Mouse (Mus musculus) right cerebral cortex, adult 18-20 months (tissue): ENCODE measurements around the gene Arhgap25.
"Not testable (repeated sequence)": the region's sequence is repeated elsewhere in the genome, so short reads cannot be mapped to it uniquely, and the experiment has no call there.

Experiments used
- DNase-seq: peaks from one replicate; pipeline ENCODE4 v3.0.0; 2022; ENCODE audit warnings: mixed read lengths

The Arhgap25 gene

DNA sequence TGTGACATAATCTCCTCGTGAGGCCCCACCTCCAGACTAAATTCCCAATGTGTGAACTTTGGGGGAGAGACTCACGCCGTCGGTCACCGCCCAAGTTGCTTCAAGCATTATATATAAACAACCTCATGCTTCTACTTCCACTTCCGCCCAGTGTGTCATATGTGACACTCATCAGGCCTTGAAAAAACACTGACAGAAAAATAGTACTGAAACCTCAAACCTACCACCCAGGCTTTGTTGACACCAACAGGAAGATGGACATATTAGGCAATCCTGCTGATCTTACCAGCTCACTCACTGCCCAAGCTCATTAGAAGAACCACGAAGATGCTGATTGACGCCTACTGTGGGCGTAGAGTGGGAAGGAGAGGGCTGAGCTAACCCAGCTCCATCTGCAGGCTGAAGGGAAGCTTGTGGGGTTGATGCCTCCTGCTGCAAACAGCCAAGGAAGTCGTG is 30.2 kb downstream of the Arhgap25 start:
- DNase-seq: peak; percentile 70

- DNase-seq: no peak
These were observed 30.6 kb downstream of the Arhgap25 start for GRCm38 (mm10) chr6:87502411-87502810.

DNA sequence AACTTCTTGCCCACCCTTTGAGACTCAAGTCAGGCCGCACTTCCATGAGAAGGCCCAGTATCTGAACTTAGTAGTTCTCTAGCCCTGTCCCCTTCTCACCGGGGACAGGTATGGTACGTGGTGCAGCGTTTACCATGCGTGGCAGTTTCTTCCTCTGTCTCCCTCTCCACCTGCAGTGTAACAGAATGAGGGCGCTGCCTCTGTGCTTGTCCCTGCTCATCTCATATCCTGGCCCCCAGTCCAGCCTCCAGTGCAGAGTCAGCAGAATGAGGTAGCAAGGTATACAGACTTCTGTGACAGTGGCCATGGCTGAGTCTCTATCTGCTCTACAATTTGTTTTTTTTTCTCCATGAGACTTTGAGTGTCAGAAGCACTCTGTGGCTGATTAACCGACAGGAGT is 32.4 kb downstream of the Arhgap25 start:
- no peak for DNase-seq

DNA sequence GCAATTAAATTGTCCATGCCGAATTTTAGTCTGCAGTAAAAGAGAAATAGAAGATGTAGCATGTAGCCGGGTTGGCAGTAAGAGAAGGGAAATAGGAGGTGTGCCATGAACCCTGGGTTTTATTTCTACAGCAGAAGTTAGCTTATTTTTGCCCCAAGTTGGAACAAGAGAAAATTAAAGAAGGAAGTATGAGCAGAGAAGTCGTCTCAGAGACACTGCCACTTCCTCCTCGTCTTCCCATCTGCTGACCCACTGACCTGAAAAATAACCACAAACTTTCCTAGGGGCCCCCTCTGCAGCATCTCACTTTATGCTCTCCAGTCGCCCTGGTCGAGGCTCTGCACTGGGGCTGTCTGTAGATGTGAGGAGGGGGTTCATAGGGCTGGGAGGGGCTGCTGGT is 33.3 kb downstream of the Arhgap25 start:
- no peak for DNase-seq

DNA sequence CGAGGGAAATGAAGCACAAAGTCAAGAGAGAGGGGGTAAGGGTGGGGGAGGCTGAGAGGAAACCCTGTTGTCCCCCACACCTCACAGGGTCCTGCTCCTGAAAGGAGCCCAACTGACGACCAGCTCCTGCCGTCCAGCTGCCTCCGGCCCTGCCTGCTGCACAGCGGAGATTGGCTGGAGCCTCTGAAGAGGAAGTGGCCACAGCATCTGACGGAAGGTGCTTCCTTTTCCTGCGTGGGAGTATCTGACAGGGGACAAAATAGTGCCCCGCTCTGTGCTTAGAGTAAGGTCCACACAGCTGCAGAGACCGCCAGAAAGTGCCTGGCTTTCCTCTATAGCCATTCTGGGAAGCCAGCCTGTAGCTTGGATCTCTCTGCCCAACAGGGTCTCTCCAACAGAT is 36.9 kb downstream of the Arhgap25 start:
- DNase-seq: no peak

DNA sequence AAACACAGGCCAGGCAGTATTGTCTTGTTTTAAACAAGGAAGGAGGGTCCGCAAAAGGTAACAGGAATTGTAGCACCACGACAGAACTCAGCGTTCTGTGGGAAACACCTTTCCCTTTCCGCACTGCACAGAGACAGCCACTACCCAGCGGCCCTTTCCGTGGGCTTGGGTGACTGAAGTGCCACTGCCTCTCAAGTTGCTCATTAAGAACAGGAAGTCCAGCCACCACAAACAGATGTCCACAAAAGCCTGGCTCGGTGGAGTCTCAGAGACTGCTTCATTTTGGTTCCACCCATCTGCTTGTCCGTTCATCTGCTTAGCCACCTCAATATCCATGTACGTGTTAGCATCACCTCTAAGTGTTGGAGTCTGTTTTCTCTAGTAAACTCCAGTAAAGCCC is 38.7 kb downstream of the Arhgap25 start:
- DNase-seq: no peak

GRCm38 (mm10) chr6:87487657-87488426 is 45.2 kb downstream of the Arhgap25 start:
- DNase-seq: no peak

DNA sequence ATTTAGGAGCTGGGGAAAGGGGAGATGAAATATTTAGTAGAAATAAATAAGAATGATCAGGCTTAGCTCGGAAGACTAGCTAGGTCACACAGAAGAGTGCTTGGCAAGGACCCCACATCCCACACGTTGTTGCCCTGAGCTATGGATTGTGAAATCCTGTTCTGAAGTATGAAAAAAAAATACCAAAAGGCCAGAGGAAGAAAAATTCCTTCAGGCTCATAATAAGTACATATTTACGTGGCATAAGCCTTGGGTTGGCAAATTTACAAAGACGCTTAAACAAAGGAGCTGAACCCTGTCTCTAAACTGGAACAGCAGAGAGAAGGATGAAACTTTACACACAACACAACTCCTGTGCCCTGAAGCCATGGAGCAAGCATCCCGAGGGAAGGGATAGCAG is 48.3 kb downstream of the Arhgap25 start:
- DNase-seq: no peak

DNA sequence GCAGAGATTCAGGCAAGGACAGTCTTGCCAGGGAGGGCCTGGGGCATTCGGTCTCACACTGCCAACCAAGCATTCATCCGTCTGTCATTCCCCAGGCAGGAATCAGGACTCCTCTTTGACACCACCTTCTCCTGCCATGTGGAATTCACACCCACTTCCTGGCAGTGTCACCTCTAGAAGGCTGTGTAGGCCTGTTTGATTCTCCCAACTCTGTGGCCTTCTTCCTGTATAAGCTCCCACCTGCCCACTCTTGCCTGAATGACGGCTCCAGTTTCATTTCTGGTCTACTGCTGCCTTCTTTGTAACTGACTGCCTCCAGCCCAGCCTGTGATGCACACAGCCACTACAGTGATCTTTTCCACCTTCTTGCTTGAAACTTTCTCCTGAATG is 49.2 kb downstream of the Arhgap25 start:
- DNase-seq: peak; percentile 45

DNA sequence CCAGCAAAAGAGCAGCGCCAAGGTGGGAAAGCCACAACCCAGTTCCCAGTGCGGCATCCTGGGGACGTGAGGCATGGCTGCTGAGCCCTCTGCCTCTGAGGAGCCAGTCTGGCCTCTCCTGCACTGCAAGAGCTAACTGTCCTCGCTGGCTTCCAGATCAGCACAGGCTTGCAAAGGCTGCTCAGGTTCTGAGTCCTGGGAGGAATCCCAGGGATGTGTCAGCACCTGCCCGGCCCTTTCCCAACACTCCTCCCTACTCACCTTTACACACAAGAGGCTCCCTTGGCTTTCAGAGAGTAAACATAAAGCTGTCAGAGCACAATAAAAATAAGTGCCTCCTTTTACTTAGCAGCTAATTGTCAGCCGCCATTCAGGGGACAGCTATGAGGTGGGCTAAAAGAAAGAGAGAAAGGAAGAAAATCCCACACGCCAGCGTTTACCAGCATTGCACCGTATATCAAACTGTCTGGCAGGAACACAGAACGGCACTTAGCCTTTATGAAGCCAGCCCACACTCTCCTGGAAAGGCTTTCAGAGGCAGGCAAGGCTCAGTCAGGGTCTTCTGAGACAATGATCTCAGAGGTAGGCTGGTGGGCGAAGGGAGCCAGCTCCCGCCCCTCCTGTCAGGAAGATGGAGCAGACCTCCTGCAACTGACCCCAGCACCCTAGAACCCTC is 49.7 kb downstream of the Arhgap25 start:
- no peak for DNase-seq

DNA sequence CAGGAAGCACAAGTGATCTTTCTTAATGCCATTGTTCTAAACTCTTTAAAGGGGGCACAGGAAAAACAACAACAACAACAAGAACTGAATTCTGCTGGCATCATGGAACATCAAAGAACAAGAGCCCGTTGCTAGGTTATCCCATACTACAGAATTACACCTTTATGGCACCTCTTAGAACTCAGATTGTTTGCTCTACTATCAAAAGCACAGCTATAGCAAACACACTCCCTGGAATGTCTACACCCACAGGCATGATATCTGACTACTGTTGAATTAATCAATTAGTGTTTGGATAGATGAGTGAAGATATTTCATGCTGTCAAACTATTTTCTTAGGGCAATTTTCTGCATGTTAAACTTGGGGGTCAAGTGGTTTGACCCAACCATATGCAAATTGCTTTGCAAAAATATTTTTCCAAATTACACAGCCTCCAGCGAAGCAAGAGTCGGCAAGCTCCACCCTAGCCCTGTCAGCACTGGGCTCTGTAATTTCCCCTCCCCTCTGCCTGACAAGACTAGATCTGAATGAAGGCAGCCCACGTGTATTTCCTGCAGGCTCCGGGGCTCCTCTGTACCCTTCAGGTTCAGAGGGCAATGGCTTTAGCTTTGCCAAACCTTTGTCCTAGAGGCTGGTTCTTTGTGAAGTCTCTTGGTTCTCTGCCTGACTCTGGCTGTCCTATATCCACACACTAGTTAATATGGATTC is 53.6 kb downstream of the Arhgap25 start:
- no peak for DNase-seq

DNA sequence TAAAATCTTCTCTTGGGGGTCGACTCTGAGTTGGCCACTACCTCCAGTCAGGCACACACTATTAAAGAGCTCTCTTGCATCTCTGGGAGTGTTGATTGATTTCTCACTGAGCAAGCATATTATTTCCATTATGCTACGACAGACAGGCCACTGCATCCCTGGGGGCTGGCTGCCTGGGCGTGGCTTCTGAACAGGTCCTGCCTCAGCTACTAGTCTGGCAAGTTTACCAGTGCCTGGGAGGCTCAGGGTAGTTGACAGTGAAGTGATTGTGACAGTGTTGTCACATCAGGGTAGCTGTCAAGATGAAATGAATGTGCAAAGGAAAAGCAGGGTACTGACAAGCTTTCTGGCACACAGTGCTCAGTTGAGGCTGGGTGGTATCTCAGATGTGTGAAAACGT is 54.2 kb downstream of the Arhgap25 start:
- no peak for DNase-seq

- no peak for DNase-seq
These were observed 57.8 kb downstream of the Arhgap25 start for GRCm38 (mm10) chr6:87475223-87475622.

GRCm38 (mm10) chr6:87470098-87470497 is 63.0 kb downstream of the Arhgap25 start:
- DNase-seq: not testable (repeated sequence)

- no peak for DNase-seq
These were observed 64.7 kb downstream of the Arhgap25 start for GRCm38 (mm10) chr6:87468372-87468771.

- no peak for DNase-seq
These were observed 65.7 kb downstream of the Arhgap25 start for GRCm38 (mm10) chr6:87467373-87467772.

DNA sequence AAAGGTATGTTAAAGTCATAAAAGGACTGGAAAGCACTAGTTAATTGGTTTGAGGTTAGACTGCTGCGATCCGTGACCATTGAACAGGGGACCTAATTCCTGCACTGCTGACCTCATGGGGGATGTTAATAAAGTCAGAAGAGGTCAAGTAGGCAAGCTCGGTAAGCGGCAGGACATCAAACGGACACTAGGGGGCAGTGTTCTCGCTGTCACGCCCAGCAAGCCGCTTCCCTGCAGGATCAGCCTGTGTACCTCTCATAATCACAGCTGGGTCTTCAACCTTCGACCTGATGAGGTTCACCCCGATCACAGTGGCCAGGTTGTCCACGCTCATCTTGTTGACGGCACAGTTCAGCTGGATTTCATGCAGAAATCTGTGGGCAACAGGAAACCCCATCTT is 66.8 kb downstream of the Arhgap25 start:
- peak; percentile 49 for DNase-seq

- no peak for DNase-seq
These were observed 77.6 kb downstream of the Arhgap25 start for GRCm38 (mm10) chr6:87455507-87455906.

- DNase-seq: no peak
These were observed 81.3 kb downstream of the Arhgap25 start for GRCm38 (mm10) chr6:87451771-87452170.

- DNase-seq: peak; percentile 17
These were observed 82.0 kb downstream of the Arhgap25 start for GRCm38 (mm10) chr6:87451016-87451415.

DNA sequence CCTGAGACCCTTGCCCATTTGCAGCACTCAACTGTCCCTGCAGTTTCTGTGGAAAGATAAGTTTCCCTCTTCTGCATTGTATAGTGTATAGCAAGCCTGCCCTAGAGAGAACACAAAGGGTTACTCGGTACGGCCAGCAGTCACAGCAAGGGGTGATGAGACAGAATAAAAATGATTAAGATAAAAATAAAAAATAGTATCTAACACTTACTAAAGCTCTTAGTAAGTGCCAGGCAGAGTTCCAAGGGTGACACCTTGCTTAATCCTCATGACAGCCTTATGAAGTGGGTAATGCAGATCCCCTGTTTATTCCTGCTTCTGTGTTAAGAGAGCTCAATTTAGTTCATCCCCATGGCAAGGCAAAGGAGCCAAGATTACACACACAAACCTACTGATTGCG is 83.5 kb downstream of the Arhgap25 start:
- no peak for DNase-seq

DNA sequence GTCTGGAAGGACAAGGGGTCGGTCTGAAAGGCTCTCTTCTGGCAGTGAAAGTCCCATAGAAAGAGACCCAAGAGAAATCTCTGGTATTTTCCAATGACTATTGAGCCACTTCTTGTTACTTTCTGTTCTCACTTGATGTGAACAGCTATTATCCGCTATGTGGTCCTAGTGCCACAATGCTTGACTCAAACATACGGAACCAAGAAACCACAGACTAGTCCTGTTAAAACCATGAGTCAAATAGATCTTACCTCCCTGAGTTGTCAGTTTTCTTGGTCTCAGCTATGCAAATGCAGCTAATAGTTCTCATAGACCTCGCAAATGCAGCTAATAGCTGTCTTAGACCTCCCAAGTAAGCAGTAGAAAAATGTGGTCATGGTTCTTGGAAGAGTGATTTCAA is 85.8 kb downstream of the Arhgap25 start:
- DNase-seq: no peak

DNA sequence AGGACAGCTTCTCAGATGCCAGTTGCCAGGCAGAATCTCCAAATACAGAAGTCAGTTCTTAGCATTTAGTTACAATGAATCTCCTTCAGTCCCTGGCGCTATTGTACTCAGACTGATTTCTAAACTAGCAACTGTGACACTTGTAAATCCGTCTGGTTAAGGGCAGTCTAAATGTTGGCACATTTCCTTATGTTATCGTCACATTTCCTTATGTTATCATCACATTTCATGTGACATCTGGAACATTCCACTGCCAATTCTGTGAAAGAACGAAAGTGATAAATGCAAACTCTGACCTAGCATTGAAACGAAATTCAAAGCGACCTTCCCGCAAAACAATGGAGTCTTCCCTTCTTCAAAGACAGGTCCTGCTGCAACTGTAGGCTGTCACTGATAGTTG is 87.8 kb downstream of the Arhgap25 start:
- no peak for DNase-seq

DNA sequence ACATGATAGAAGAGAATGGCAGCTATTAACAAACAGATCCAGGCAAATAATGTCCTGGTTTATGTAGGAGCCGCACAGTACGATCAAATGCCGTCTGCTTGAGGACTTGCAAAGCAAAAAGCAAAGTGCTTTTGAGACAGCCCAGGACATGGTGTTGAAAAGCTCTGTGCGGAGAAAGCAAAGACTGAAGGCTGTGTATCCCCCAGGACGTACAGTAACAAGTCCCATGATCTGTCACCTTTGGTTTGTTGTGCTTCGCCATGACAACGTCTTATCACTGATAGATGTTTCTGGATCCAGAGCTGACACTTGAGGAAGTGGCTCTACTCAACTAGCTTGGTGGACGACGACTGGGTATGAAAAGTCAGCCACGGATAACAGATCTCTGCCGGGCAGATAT is 89.8 kb downstream of the Arhgap25 start:
- DNase-seq: no peak
